Mouse (Mus musculus) heart, adult 2 months (tissue): ENCODE results near the gene Cd200.

Experiments used
- CTCF ChIP-seq: fragments of 200-600 bp; IDR thresholded peaks from 2 replicates; pipeline ENCODE4 v1.8.1; 2022; ENCODE audit warnings: antibody characterized with exemption, mild to moderate bottlenecking, moderate library complexity
- POLR2A ChIP-seq: fragments of 200-500 bp; IDR thresholded peaks from 2 replicates; pipeline ENCODE4 v1.6.1; 2011; ENCODE audit warnings: mild to moderate bottlenecking, low read depth, low read length, control low read depth; ENCODE audit not compliant: insufficient read depth

- TF ChIP-seq CTCF = no peak
- TF ChIP-seq POLR2A = no peak
Measured at GRCm38 (mm10) chr16:45435591-45435990, 26.7 kb upstream of the Cd200 start.
